Mouse (Mus musculus) brown adipose tissue, adult 24 weeks (tissue): ENCODE data around the gene Arfip1. TPM values are rescaled to one million over a fixed set of nuclear protein-coding genes. Genes with fewer than 3 reads are reported as not detected.
A peak's percentile ranks its signal among the peaks of the same experiment; 100 is the strongest.

Experiments
- H3K27ac ChIP-seq: fragments of 200-500 bp; replicated peaks from 2 replicates; pipeline ENCODE4 v1.5.1; 2012; ENCODE audit warnings: low read depth, mild to moderate bottlenecking, low read length
- H3K4me1 ChIP-seq: fragments of 200-500 bp; 2 replicates; pipeline ENCODE4 v1.6.1; 2012; ENCODE audit warnings: low read length, mixed read lengths; ENCODE audit not compliant: control insufficient read depth, insufficient read depth, insufficient read length
- H3K4me3 ChIP-seq: fragments of 200-500 bp; 2 replicates; pipeline ENCODE4 v1.5.1; 2012; ENCODE audit warnings: low read depth, mild to moderate bottlenecking, low read length, moderate library complexity; ENCODE audit not compliant: insufficient read depth
- polyA plus RNA-seq: library from polyadenylated mRNA; stranded (reverse); fragments of >200 nt; gene quantifications from 2 replicates; pipeline ENCODE4 v1.2.4, GENCODE M21; 2012; ENCODE audit not compliant: missing spikeins, insufficient read depth, insufficient read length

Gene Arfip1
- polyA plus RNA-seq, 1 experiment = 28.3 TPM

- Histone ChIP-seq H3K4me1 (peaks cover 10% of the 10 kb centered on the region; the same call in 1 of the 2 replicates), H3K27ac (0 out of 2 replicates have a peak overlapping the region, but pooled peaks have one; percentile 16), H3K4me3 (no peak overlapping the region)
Measured at GRCm38 (mm10) chr3:84468111-84468453, 114.3 kb downstream of the Arfip1 start.

GRCm38 (mm10) chr3:84467419-84468110, 114.9 kb downstream of the Arfip1 start:
- Histone ChIP-seq H3K4me1 (peaks cover 6% of the 10 kb centered on the region; the same call in 1 of the 2 replicates), H3K27ac (0 out of 2 replicates have a peak overlapping the region, but pooled peaks have one; percentile 16), H3K4me3 (no peak overlapping the region)

- H3K4me3 ChIP-seq = no peak overlapping the region
- peaks cover 12% of the 10 kb centered on the region; the same call in 1 of the 2 replicates for H3K4me1 ChIP-seq
- H3K27ac ChIP-seq = no peak overlapping the region
Measured at GRCm38 (mm10) chr3:84465822-84466500, 116.5 kb downstream of the Arfip1 start.

- no peak overlapping the region for H3K4me3 ChIP-seq
- H3K27ac ChIP-seq = peak overlapping the region; percentile 57
- peaks cover 15% of the 10 kb centered on the region for H3K4me1 ChIP-seq
Measured at GRCm38 (mm10) chr3:84461687-84462086, 120.7 kb downstream of the Arfip1 start.

GRCm38 (mm10) chr3:84460952-84461351, 121.5 kb downstream of the Arfip1 start:
- Histone ChIP-seq H3K4me1 (peaks cover 15% of the 10 kb centered on the region), H3K4me3 (no peak overlapping the region), H3K27ac (peak overlapping the region; percentile 57)

- H3K4me3 ChIP-seq = no peak overlapping the region
- H3K4me1 ChIP-seq = peaks cover 15% of the 10 kb centered on the region
- peak overlapping the region; percentile 57 for H3K27ac ChIP-seq
Measured at GRCm38 (mm10) chr3:84460499-84460898, 121.9 kb downstream of the Arfip1 start.

- Histone ChIP-seq H3K4me1 (peaks cover 8% of the 10 kb centered on the region), H3K4me3 (no peak overlapping the region), H3K27ac (peak overlapping the region; percentile 51)
Measured at GRCm38 (mm10) chr3:84455733-84456417, 126.5 kb downstream of the Arfip1 start.

- Histone ChIP-seq H3K4me1 (peaks cover 2% of the 10 kb centered on the region; the same call in 1 of the 2 replicates), H3K4me3 (no peak overlapping the region), H3K27ac (no peak overlapping the region)
Measured at GRCm38 (mm10) chr3:84450651-84451050, 131.8 kb downstream of the Arfip1 start.

- Histone ChIP-seq H3K4me3 (no peak overlapping the region), H3K4me1 (peaks cover 5% of the 10 kb centered on the region), H3K27ac (no peak overlapping the region)
Measured at GRCm38 (mm10) chr3:84449015-84449414, 133.4 kb downstream of the Arfip1 start.

- Histone ChIP-seq H3K4me1 (peaks cover 5% of the 10 kb centered on the region), H3K4me3 (no peak overlapping the region), H3K27ac (no peak overlapping the region)
Measured at GRCm38 (mm10) chr3:84447803-84448202, 134.6 kb downstream of the Arfip1 start.

Other genes starting within 250 kb of the Arfip1 start
- 2.0 and 4.1 TPM in 2 replicates for gene Fhdc1, start 102.2 kb downstream of the Arfip1 start, polyA plus RNA-seq
- gene Tigd4, start 10.9 kb upstream of the Arfip1 start, polyA plus RNA-seq = not detected in 2 replicates
- 0.91 TPM in 1 of 2 replicates, not detected in the other for gene Tmem154, start 83.6 kb upstream of the Arfip1 start, polyA plus RNA-seq
- gene Fbxw7, start 232.6 kb upstream of the Arfip1 start, polyA plus RNA-seq = 7.5 and 7.7 TPM in 2 replicates